Mouse (Mus musculus) intestine, postnatal 0 days (tissue): ENCODE measurements around the gene Klkb1. TPM values are rescaled to one million over a fixed set of nuclear protein-coding genes. Genes with fewer than 3 reads are reported as not detected.

Experiments
- ATAC-seq: fragments of 200-750 bp; cut with Nextera tagmentation; 2 replicates; pipeline ENCODE4 v1.8.0; 2017; ENCODE audit warnings: mild to moderate bottlenecking, moderate TSS enrichment, moderate library complexity
- H3K27ac ChIP-seq: fragments of 300-500 bp; sonication (generic); 2 replicates; pipeline ENCODE4 v1.5.1; 2014; ENCODE audit warnings: mild to moderate bottlenecking, low read depth, low read length, moderate library complexity
- H3K27me3 ChIP-seq: fragments of 300-500 bp; sonication (generic); replicated peaks from 2 replicates; pipeline ENCODE4 v1.6.1; 2014; ENCODE audit warnings: low read length, mixed read lengths; ENCODE audit not compliant: control insufficient read depth, insufficient read depth
- H3K36me3 ChIP-seq: fragments of 300-500 bp; sonication (generic); 2 replicates; pipeline ENCODE4 v1.6.1; 2014; ENCODE audit warnings: mild to moderate bottlenecking, moderate library complexity; ENCODE audit not compliant: control insufficient read depth, insufficient read depth
- H3K4me1 ChIP-seq: fragments of 300-500 bp; sonication (generic); replicated peaks from 2 replicates; pipeline ENCODE4 v1.6.1; 2014; ENCODE audit warnings: antibody characterized with exemption, low read length, mixed read lengths; ENCODE audit not compliant: control insufficient read depth, insufficient read depth
- H3K4me2 ChIP-seq: fragments of 300-500 bp; sonication (generic); replicated peaks from 2 replicates; pipeline ENCODE4 v1.6.1; 2014; ENCODE audit warnings: low read depth, mild to moderate bottlenecking, moderate library complexity
- H3K4me3 ChIP-seq: fragments of 300-500 bp; sonication (generic); 2 replicates; pipeline ENCODE4 v1.5.1; 2014; ENCODE audit warnings: low read depth, low read length
- H3K9ac ChIP-seq: fragments of 300-500 bp; sonication (generic); 2 replicates; pipeline ENCODE4 v1.6.1; 2014; ENCODE audit warnings: mild to moderate bottlenecking, low read depth, low read length
- H3K9me3 ChIP-seq: fragments of 300-500 bp; sonication (generic); 2 replicates; pipeline ENCODE4 v1.6.1; 2016; ENCODE audit warnings: mixed run types; ENCODE audit not compliant: control insufficient read depth
- CTCF ChIP-seq: sonication (generic); IDR thresholded peaks from 2 replicates; pipeline ENCODE4 v1.5.1; 2016; ENCODE audit warnings: low read depth, mild to moderate bottlenecking, control low read depth, antibody characterized with exemption, moderate library complexity
- WGBS: fragments of 180-500 bp; shearing (Covaris S2); extraction: QIAGEN DNeasy Blood & Tissue Kit; methylation state at CpG from one replicate; pipeline ENCODE4 v1.1.7; 2014; 5-methylcytosine and 5-hydroxymethylcytosine counted together
- polyA plus RNA-seq: library from polyadenylated mRNA; unstranded; fragments of >200 nt; fragmentation: Nextera tagmentation; extraction: Ambion mirVana; gene quantifications from 2 replicates; pipeline ENCODE4 v1.2.1, GENCODE M21; 2015

Klkb1 gene
- polyA plus RNA-seq, 1 experiment from 2014 or later: not detected

GRCm38 (mm10) chr8:45264918-45265317 lies 29.7 kb downstream of the Klkb1 start:
- H3K27me3 ChIP-seq: no peaks in the 10 kb centered on the region
- no peaks in the 10 kb centered on the region for H3K4me1 ChIP-seq
- H3K4me2 ChIP-seq: no peak overlapping the region
- no peaks in the 10 kb centered on the region for H3K9me3 ChIP-seq
- TF ChIP-seq CTCF: no peak
- 55% methylated on average over 4 of the region's 4 CpGs for WGBS
- no peak overlapping the region for H3K4me3 ChIP-seq
- no peak overlapping the region for H3K9ac ChIP-seq
- H3K36me3 ChIP-seq: no peaks in the 10 kb centered on the region
- no peak overlapping the region for H3K27ac ChIP-seq
- peak; percentile 85 for ATAC-seq

DNA sequence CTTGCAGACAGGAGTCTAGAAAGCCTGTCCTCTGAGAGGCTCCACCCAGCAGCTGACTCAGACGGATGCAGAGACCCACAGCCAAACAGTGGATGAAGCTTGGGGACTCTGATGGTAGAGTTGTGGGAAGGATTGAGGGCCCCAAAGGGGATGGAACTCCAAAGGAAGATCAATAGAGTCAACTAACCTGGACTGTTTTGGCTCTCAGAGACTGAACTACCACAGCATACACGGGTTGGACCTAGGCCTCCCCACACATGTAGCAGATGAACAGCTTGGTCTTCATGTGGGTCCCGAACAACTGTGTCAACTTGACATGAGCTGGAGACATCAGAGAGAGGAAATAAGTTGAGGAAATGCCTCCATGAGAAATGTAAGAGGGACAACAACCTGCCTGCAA lies 31.8 kb downstream of the Klkb1 start:
- no peak overlapping the region for H3K4me3 ChIP-seq
- no peak overlapping the region for H3K4me2 ChIP-seq
- no peak overlapping the region for H3K9ac ChIP-seq
- no peak for ATAC-seq
- H3K27me3 ChIP-seq: no peaks in the 10 kb centered on the region
- H3K4me1 ChIP-seq: no peaks in the 10 kb centered on the region
- WGBS: 87% methylated on average over 3 of the region's 3 CpGs
- no peaks in the 10 kb centered on the region for H3K9me3 ChIP-seq
- TF ChIP-seq CTCF: no peak
- no peak overlapping the region for H3K27ac ChIP-seq
- H3K36me3 ChIP-seq: no peaks in the 10 kb centered on the region

- Histone ChIP-seq H3K9me3 (no peaks in the 10 kb centered on the region), H3K4me2 (no peak within 1 kb of the TSS), H3K36me3 (no peaks in the 10 kb centered on the region), H3K9ac (no peak within 1 kb of the TSS), H3K27me3 (no peaks in the 10 kb centered on the region), H3K4me3 (no peak within 1 kb of the TSS), H3K27ac (no peak within 1 kb of the TSS), H3K4me1 (no peaks in the 10 kb centered on the region)
- TF ChIP-seq CTCF: no peak
- 67% methylated on average over 10 of the region's 10 CpGs for whole genome bisulfite sequencing
- ATAC-seq: no peak
Observed at GRCm38 (mm10) chr8:45261920-45262319, 32.7 kb downstream of the Klkb1 start, which contains the start of gene F11. Gene F11, minus strand, starts transcription at chr8:45262031.

DNA sequence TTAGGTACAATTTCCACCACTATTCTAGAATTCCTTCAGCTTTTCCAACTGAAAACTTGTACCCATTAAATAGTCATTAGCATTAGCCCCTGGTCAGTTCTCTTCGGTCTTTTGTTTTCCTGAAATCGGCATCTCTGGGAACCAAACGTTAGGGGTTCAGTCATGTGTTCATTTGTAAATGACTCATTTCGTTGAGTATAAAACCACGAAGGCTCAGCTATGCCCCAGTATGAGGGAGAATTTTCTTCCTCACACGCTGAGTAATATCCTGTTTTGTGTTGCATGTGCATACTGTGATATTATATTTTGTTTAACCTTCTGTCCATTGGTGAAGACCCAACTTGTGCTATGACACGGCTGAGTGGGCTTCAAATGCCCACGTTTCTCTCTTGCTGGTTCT lies 36.2 kb downstream of the Klkb1 start:
- Histone ChIP-seq H3K4me2 (no peak overlapping the region), H3K9ac (no peak overlapping the region), H3K27ac (no peak overlapping the region), H3K4me3 (no peak overlapping the region), H3K4me1 (no peaks in the 10 kb centered on the region), H3K27me3 (no peaks in the 10 kb centered on the region), H3K36me3 (no peaks in the 10 kb centered on the region), H3K9me3 (no peaks in the 10 kb centered on the region)
- no peak for ATAC-seq
- WGBS: 86% methylated on average over 8 of the region's 8 CpGs
- TF ChIP-seq CTCF: no peak

GRCm38 (mm10) chr8:45255040-45255439 lies 39.6 kb downstream of the Klkb1 start:
- Histone ChIP-seq H3K9ac (no peak overlapping the region), H3K27ac (no peak overlapping the region), H3K4me3 (no peak overlapping the region), H3K4me1 (no peaks in the 10 kb centered on the region), H3K36me3 (no peaks in the 10 kb centered on the region), H3K4me2 (no peak overlapping the region), H3K9me3 (no peaks in the 10 kb centered on the region), H3K27me3 (no peaks in the 10 kb centered on the region)
- 91% methylated on average over 12 of the region's 12 CpGs for WGBS
- TF ChIP-seq CTCF: no peak
- ATAC-seq: no peak

DNA sequence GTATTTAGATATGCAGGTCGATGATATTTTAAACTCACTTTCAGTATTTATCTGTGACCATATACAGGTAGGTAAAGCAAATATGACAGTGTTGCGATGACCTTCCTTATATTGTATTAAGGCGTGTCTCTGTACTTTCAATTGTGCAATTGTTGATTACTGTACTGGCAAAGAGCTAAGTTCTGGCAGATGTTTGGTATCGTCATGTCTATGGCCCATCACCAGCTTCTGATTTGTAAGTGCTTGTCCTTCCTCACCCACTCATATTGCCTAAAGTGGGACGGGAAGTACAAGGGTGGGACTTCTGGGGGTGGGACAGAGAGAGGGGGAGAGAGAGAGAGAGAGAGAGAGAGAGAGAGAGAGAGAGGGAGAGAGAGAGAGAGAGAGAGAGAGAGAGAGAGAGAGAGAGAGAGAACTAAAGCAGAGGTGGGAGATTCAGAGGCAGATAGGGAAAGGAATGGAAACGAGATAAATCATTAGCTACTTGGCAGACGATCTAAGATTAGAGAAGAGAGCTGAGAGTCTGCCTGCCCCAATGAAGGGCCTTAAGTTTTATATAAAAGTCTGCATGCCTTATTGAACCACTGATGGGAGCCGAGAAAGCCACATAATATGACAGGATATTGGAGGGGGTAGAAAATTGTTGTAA lies 40.3 kb downstream of the Klkb1 start:
- no peak for TF ChIP-seq CTCF
- no peak overlapping the region for H3K27ac ChIP-seq
- no peaks in the 10 kb centered on the region for H3K4me1 ChIP-seq
- H3K27me3 ChIP-seq: no peaks in the 10 kb centered on the region
- ATAC-seq: no peak
- no peak overlapping the region for H3K4me3 ChIP-seq
- no peak overlapping the region for H3K4me2 ChIP-seq
- 48% methylated on average over 8 of the region's 8 CpGs for WGBS
- no peaks in the 10 kb centered on the region for H3K36me3 ChIP-seq
- H3K9ac ChIP-seq: no peak overlapping the region
- H3K9me3 ChIP-seq: no peaks in the 10 kb centered on the region

GRCm38 (mm10) chr8:45253586-45253985 lies 41.1 kb downstream of the Klkb1 start:
- Histone ChIP-seq H3K36me3 (no peaks in the 10 kb centered on the region), H3K27me3 (no peaks in the 10 kb centered on the region), H3K4me1 (no peaks in the 10 kb centered on the region), H3K9me3 (no peaks in the 10 kb centered on the region), H3K9ac (no peak overlapping the region), H3K27ac (no peak overlapping the region), H3K4me3 (no peak overlapping the region), H3K4me2 (no peak overlapping the region)
- no peak for ATAC-seq
- no peak for TF ChIP-seq CTCF
- 94% methylated on average over 1 of the region's 1 CpGs for WGBS
